Mouse (Mus musculus) A20 (cell line): ENCODE results near the gene Itpr1.

Experiments used
- DNase-seq: peaks from one replicate; pipeline ENCODE4 v3.0.0-alpha.2; 2011; ENCODE audit warnings: low read depth, low spot score

The Itpr1 gene

GRCm38 (mm10) chr6:108510101-108510500, 297.2 kb downstream of the Itpr1 start:
- no peak for DNase-seq

GRCm38 (mm10) chr6:108512097-108512496, 299.2 kb downstream of the Itpr1 start:
- DNase-seq = no peak

- no peak for DNase-seq
Observed at GRCm38 (mm10) chr6:108512994-108513393, 300.1 kb downstream of the Itpr1 start.

- DNase-seq = no peak
Observed at GRCm38 (mm10) chr6:108516248-108516647, 303.4 kb downstream of the Itpr1 start.

GRCm38 (mm10) chr6:108517241-108517981, 304.5 kb downstream of the Itpr1 start:
- DNase-seq = peak; percentile 8

GRCm38 (mm10) chr6:108517986-108518385, 305.1 kb downstream of the Itpr1 start:
- DNase-seq = no peak

- no peak for DNase-seq
Observed at GRCm38 (mm10) chr6:108518552-108518951, 305.7 kb downstream of the Itpr1 start.

GRCm38 (mm10) chr6:108519327-108519726, 306.4 kb downstream of the Itpr1 start:
- DNase-seq = no peak

- DNase-seq = no peak
Observed at GRCm38 (mm10) chr6:108523956-108524616, 311.2 kb downstream of the Itpr1 start.

- no peak for DNase-seq
Observed at GRCm38 (mm10) chr6:108524617-108525010, 311.7 kb downstream of the Itpr1 start.

- DNase-seq = no peak
Observed at GRCm38 (mm10) chr6:108527560-108527959, 314.7 kb downstream of the Itpr1 start.

- no peak for DNase-seq
Observed at GRCm38 (mm10) chr6:108527993-108528392, 315.1 kb downstream of the Itpr1 start.

- DNase-seq = no peak
Observed at GRCm38 (mm10) chr6:108529150-108529549, 316.3 kb downstream of the Itpr1 start.

- peak; percentile 43 for DNase-seq
Observed at GRCm38 (mm10) chr6:108530781-108531323, 318.0 kb downstream of the Itpr1 start.

- peak; percentile 57 for DNase-seq
Observed at GRCm38 (mm10) chr6:108531324-108532311, 318.7 kb downstream of the Itpr1 start.

GRCm38 (mm10) chr6:108532486-108533179, 319.7 kb downstream of the Itpr1 start:
- DNase-seq = no peak

- DNase-seq = no peak
Observed at GRCm38 (mm10) chr6:108534139-108534538, 321.2 kb downstream of the Itpr1 start.

GRCm38 (mm10) chr6:108534596-108534995, 321.7 kb downstream of the Itpr1 start:
- no peak for DNase-seq

GRCm38 (mm10) chr6:108535309-108535708, 322.4 kb downstream of the Itpr1 start:
- no peak for DNase-seq

- DNase-seq = no peak
Observed at GRCm38 (mm10) chr6:108536546-108537317, 323.8 kb downstream of the Itpr1 start.
